ENCODE assay signal across 8 mouse cellular contexts in the genomic region with DNA sequence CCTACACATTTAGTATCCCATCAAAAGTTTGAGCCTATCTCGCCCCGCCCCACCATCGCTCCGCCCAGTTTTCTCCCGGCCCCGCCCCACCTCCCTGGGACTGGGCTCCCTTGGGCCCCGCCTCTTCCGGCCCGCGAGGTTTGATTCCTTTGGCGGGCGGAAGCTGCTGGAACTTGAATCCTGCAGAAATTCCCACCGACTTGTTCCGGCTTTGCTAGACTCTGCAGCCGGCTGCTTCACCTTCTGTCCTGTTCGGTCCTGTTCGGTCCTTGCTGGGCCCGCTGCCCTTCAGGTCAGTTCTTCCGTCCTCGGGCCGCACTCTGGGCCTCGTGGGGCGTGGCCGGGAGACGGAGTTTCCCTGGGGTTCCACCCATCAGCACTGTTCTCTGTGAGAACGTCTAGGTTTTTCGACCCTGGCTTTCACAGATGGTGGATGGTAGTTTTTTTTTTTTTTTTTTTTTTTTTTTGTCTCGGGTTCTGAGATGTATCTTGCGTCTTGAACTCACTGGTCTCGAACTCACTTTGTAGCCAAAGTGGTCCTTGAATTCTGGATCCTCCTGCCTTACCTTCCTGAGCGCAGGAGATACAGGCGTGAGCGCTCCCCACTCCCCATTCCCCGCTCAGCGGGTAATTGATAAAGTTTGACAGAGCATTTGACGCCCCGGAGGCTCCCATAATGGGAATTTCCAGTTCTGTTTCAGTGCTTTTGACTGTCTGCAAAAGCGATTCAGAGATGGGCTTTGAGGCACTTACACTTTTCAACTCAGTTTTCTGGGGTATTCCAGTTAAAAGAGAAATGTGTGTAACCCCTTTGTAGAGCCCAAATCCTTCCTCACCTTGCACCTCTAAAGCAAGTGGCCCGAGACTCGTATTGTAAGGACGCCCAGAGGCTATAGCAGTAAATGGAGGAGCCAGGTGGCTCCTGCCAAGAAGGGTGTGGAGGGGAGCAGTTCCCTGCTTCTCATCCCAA. TPM values are rescaled to one million over a fixed set of nuclear protein-coding genes. Genes with fewer than 3 reads are reported as not detected.
DNase-seq lines count a peak whose midpoint lies in the region; ATAC-seq and TF ChIP-seq lines count a peak whose summit lies in the region.

Melk (plus strand) TSS at position 96 of the 970 bp plus-strand sequence.

- 0 out of 2 replicates have a peak, but pooled peaks cover under 1% of the 10 kb centered on the region for H3K36me3 ChIP-seq in limb, embryonic 15.5 days
- H3K36me3 ChIP-seq in midbrain, postnatal 0 days (ENCODE audit: insufficient read depth, low read length): no peaks in the 10 kb centered on the region

- intact Hi-C loops in gastrocnemius, postnatal 14 days (cut with DNase I; ENCODE audit: low total_unique reads): no loop called here

- under 1% methylated on average over 41 of the region's 41 CpGs for WGBS in limb, embryonic 15.5 days
- WGBS in midbrain, postnatal 0 days: under 1% methylated on average over 41 of the region's 41 CpGs

- H3K4me3 ChIP-seq in limb, embryonic 15.5 days: peak within 1 kb of the TSS; percentile 72
- peak within 1 kb of the TSS; percentile 59 for H3K4me3 ChIP-seq in midbrain, postnatal 0 days (ENCODE audit: low read depth, low read length)

- peak within 1 kb of the TSS; percentile 67 for H3K27ac ChIP-seq in limb, embryonic 15.5 days
- no peak within 1 kb of the TSS for H3K27ac ChIP-seq in midbrain, postnatal 0 days (ENCODE audit: low read depth, low read length)

- DNase-seq in 3134 (ENCODE audit: extremely low read depth, insufficient read length, low spot score): peak; percentile 92
- peak; percentile 80 to 90 for DNase-seq in adrenal gland, adult (ENCODE audit: inconsistent age in 2 of 2, low spot score in 1 of 2)
- DNase-seq in embryo, embryonic 10 days (ENCODE audit: low spot score): peak; percentile 92
- DNase-seq in gastrocnemius, postnatal 14 days: peak; percentile 81
- DNase-seq in induced T-regulatory cell, adult 2 months (ENCODE audit: low read depth): peak; percentile 93
- peak; percentile 77 for DNase-seq in midbrain, postnatal 0 days (ENCODE audit: low spot score)
- peak; percentile 63 to 77 for DNase-seq in spleen, postnatal 36 days (ENCODE audit: low spot score in 2 of 2)

- H3K4me1 ChIP-seq in limb, embryonic 15.5 days: peaks cover 9% of the 10 kb centered on the region
- H3K4me1 ChIP-seq in midbrain, postnatal 0 days (ENCODE audit: insufficient read depth, low read length): no peaks in the 10 kb centered on the region

- ATAC-seq in limb, embryonic 15.5 days (ENCODE audit: insufficient number of reproducible peaks, low FRiP score, low TSS enrichment, low read depth): peak; percentile 80; the same call in 1 of the 2 replicates
- peak; percentile 79 for ATAC-seq in midbrain, postnatal 0 days (ENCODE audit: low FRiP score)

- TF ChIP-seq CTCF in midbrain, postnatal 0 days (IDR thresholded peaks at IDR 0.05): no peak

- H3K27me3 ChIP-seq in limb, embryonic 15.5 days: no peaks in the 10 kb centered on the region
- no peaks in the 10 kb centered on the region for H3K27me3 ChIP-seq in midbrain, postnatal 0 days (ENCODE audit: insufficient read depth, low read length)

- H3K9ac ChIP-seq in limb, embryonic 15.5 days: peak within 1 kb of the TSS; percentile 44
- 0 out of 2 replicates have a peak within 1 kb of the TSS, but pooled peaks have one; percentile 46 for H3K9ac ChIP-seq in midbrain, postnatal 0 days (replicated peaks; ENCODE audit: low read length, poor library complexity, severe bottlenecking)

- H3K4me2 ChIP-seq in limb, embryonic 15.5 days: peak within 1 kb of the TSS; percentile 63
- peak within 1 kb of the TSS; percentile 93 for H3K4me2 ChIP-seq in midbrain, postnatal 0 days (ENCODE audit: low read depth, low read length, poor library complexity, severe bottlenecking)

- no peaks in the 10 kb centered on the region for H3K9me3 ChIP-seq in limb, embryonic 15.5 days
- no peaks in the 10 kb centered on the region for H3K9me3 ChIP-seq in midbrain, postnatal 0 days (ENCODE audit: low read length)

RNA-seq across cellular contexts. Expression of gene Melk, which starts in this region (rescaled TPM):
- 1 to 10 TPM; 1.5 to 1.9 TPM for total RNA-seq in gastrocnemius, postnatal 14 days (2021)
- 31.5 and 34.2 TPM in 2 replicates for polyA plus RNA-seq in limb, embryonic 15.5 days (2015; fragmentation: Nextera tagmentation; extraction: Ambion mirVana)
- 2.5 and 3.9 TPM in 2 replicates for total RNA-seq in midbrain, postnatal 0 days (2014; rRNA removed)
- 2.1 and 2.2 TPM in 2 replicates for polyA plus RNA-seq in midbrain, postnatal 0 days (2015; fragmentation: Nextera tagmentation; extraction: Ambion mirVana)

Comparison
In these comparisons a context has a peak if more than half of its experiments do, and no peak if none do; other contexts are left out.
1. RNA of gene Melk (polyA plus RNA-seq): 31.5 to 34.2 TPM in limb, embryonic 15.5 days; 2.1 to 2.2 TPM in midbrain, postnatal 0 days; every median in the first group is over 10 times any median in the second.
2. Peak in every context shown above with its lines, with median percentiles within 50 percentile points of each other: DNase-seq.